Comparison of ENCODE assay signal across 26 mouse cellular contexts in genomic region chr1:130661454-130661853, GRCm38 (mm10). TPM values are rescaled to one million over a fixed set of nuclear protein-coding genes. Genes with fewer than 3 reads are reported as not detected.
DNase-seq lines count a peak whose midpoint lies in the region; ATAC-seq lines count a peak whose summit lies in the region.
"Had no signal": no experiment of that assay in that cellular context is flagged by ENCODE, and none has a peak within 500 bp of the region (broad histone marks: within the 10 kb centered on the region; RNA-seq: fewer than 3 reads in every experiment).

C4bp (minus strand) TSS chr1:130661632.

- H3K4me1 ChIP-seq in liver, embryonic 15.5 days (replicated peaks): no peaks in the 10 kb centered on the region
- H3K4me1 ChIP-seq: forebrain, embryonic 15.5 days; hindbrain, embryonic 10.5 days; neural tube, embryonic 15.5 days had no signal

- WGBS in liver, embryonic 15.5 days (ENCODE audit: insufficient replicate concordance): 71% methylated on average over 3 of the region's 3 CpGs

- H3K27ac ChIP-seq in liver, embryonic 15.5 days (replicated peaks): no peak within 1 kb of the TSS
- H3K27ac ChIP-seq: forebrain, embryonic 15.5 days; heart, adult 2 months; hindbrain, embryonic 10.5 days; layer of hippocampus, adult 2 months; left cerebral cortex, adult 2 months; neural tube, embryonic 15.5 days had no signal

- H3K36me3 ChIP-seq in liver, embryonic 15.5 days (replicated peaks): no peaks in the 10 kb centered on the region
- H3K36me3 ChIP-seq: forebrain, embryonic 15.5 days; hindbrain, embryonic 10.5 days; neural tube, embryonic 15.5 days had no signal

- no peak within 1 kb of the TSS for H3K9ac ChIP-seq in liver, embryonic 15.5 days
- H3K9ac ChIP-seq: forebrain, embryonic 15.5 days; neural tube, embryonic 15.5 days had no signal

- no peak for DNase-seq in adrenal gland, postnatal 14 days
- no peak for DNase-seq in adrenal gland, adult 2 months
- peak; percentile 6 for DNase-seq in lung, postnatal 36 days
- no peak for DNase-seq in lung, postnatal 4 days
- no peak for DNase-seq in left cerebral cortex, postnatal 10 days (ENCODE audit: extremely low spot score in 1 of 2, low spot score in 2 of 2)
- no peak for DNase-seq in layer of hippocampus, adult 8-10 months (ENCODE audit: low spot score in 2 of 2)
- no peak for DNase-seq in spleen, postnatal 14 days (ENCODE audit: low spot score in 2 of 2)
- DNase-seq: adrenal gland, postnatal 25 days; cerebellum, adult 8-10 months; heart, adult 2 months; lung, adult 2 months; midbrain, embryonic 14.5 days had no signal

- no peak within 1 kb of the TSS for H3K4me2 ChIP-seq in liver, embryonic 15.5 days
- H3K4me2 ChIP-seq: forebrain, embryonic 15.5 days; neural tube, embryonic 15.5 days had no signal

- intact Hi-C loops in left cerebral cortex, postnatal 10 days (cut with DNase I): no loop called here

- peak; percentile 44; the same call in 1 of the 2 replicates for ATAC-seq in liver, embryonic 15.5 days (ENCODE audit: insufficient read depth)
- ATAC-seq: forebrain, embryonic 15.5 days had no signal

- H3K27me3 ChIP-seq in liver, embryonic 15.5 days: no peaks in the 10 kb centered on the region
- H3K27me3 ChIP-seq: CH12.LX; forebrain, embryonic 15.5 days; neural tube, embryonic 15.5 days had no signal

- no peak within 1 kb of the TSS for H3K4me3 ChIP-seq in liver, embryonic 15.5 days (replicated peaks)
- H3K4me3 ChIP-seq: erythroblast, embryonic 14.5 days; forebrain, embryonic 15.5 days; heart, adult 2 months; hindbrain, embryonic 10.5 days; layer of hippocampus, adult 2 months; left cerebral cortex, adult 2 months; myocyte; neural tube, embryonic 15.5 days had no signal

- no peaks in the 10 kb centered on the region for H3K9me3 ChIP-seq in liver, embryonic 15.5 days (replicated peaks)
- H3K9me3 ChIP-seq: forebrain, embryonic 15.5 days; hindbrain, embryonic 10.5 days; neural tube, embryonic 15.5 days had no signal

RNA-seq across cellular contexts. Expression of gene C4bp, which starts in this region (rescaled TPM):
- 1.7 and 31.3 TPM in 2 replicates for total RNA-seq in adrenal gland, postnatal 14 days (2021)
- total RNA-seq in adrenal gland, adult 2 months (2021): under 1 TPM in 1 of 2 experiments, not detected in 1; 0.69 TPM
- 0.03 TPM in 1 of 2 replicates, not detected in the other for polyA plus RNA-seq in adrenal gland, adult 2 months (2012; rRNA removed)
- polyA plus RNA-seq in liver, embryonic 15.5 days (2015; fragmentation: Nextera tagmentation; extraction: Ambion mirVana): 2.7 and 4.8 TPM in 2 replicates
- total RNA-seq in left cerebral cortex, postnatal 10 days (2021): not detected
- total RNA-seq in layer of hippocampus, adult 8-10 months (2022): 1 to 10 TPM in 1 of 4 experiments, under 1 TPM in 3; 0.53 to 1.2 (median 0.86) TPM
- total RNA-seq: adrenal gland, postnatal 25 days; common myeloid progenitor, adult 5-6 weeks; heart, adult 2 months; left cerebral cortex, adult 2 months; megakaryocyte progenitor cell, adult 5-6 weeks had no signal
- polyA plus RNA-seq: embryonic facial prominence, embryonic 11.5 days; erythroblast, embryonic 14.5 days; forebrain, embryonic 15.5 days; heart, adult 2 months; heart, embryonic 16.5 days; hindbrain, embryonic 10.5 days; limb, embryonic 11.5 days; midbrain, embryonic 14.5 days; myocyte; neural tube, embryonic 15.5 days had no signal
